Mouse (Mus musculus) MEL (cell line): ENCODE results near the gene Osbp2. TPM values are rescaled to one million over a fixed set of nuclear protein-coding genes. Genes with fewer than 3 reads are reported as not detected.

Source experiments
- DNase-seq: peaks from one replicate; pipeline ENCODE4 v3.0.0; 2011; ENCODE audit warnings: low read depth, low spot score
- H3K27ac ChIP-seq: 2 replicates; pipeline ENCODE4 v1.5.1; 2012; ENCODE audit warnings: low read depth, mild to moderate bottlenecking, control low read depth, low read length, moderate library complexity; ENCODE audit not compliant: control insufficient read depth
- H3K27me3 ChIP-seq, 2 experiments: fragments of 150-350 bp in 1 of 2; sonication (generic) in 1 of 2; 2 replicates each; pipeline ENCODE4 v1.6.1; 2012; ENCODE audit warnings: low read length in 2 of 2, mild to moderate bottlenecking in 2 of 2, improper control_type of control experiment in 1 of 2, moderate library complexity in 1 of 2; ENCODE audit not compliant: insufficient read depth in 2 of 2, control insufficient read depth in 1 of 2
- H3K36me3 ChIP-seq, 2 experiments: 2 replicates each; pipeline ENCODE4 v1.6.1; 2012 to 2014; ENCODE audit warnings: low read length in 2 of 2, improper control_type of control experiment in 1 of 2, inconsistent platforms in 1 of 2, mild to moderate bottlenecking in 1 of 2; ENCODE audit not compliant: insufficient read depth in 2 of 2, control insufficient read depth in 1 of 2
- H3K4me1 ChIP-seq, 2 experiments: fragments of 150-350 bp in 1 of 2; sonication (generic) in 1 of 2; 2 replicates each; pipeline ENCODE4 v1.6.1; 2012; ENCODE audit warnings: low read length in 2 of 2, improper control_type of control experiment in 1 of 2, mild to moderate bottlenecking in 1 of 2; ENCODE audit not compliant: insufficient read depth in 2 of 2, control insufficient read depth in 1 of 2
- H3K4me3 ChIP-seq, 2 experiments: fragments of 150-350 bp in 1 of 2; sonication (generic) in 1 of 2; 2 replicates each; pipeline ENCODE4 v1.5.1; 2012; ENCODE audit warnings: low read depth in 2 of 2, low read length in 2 of 2, mild to moderate bottlenecking in 2 of 2, moderate library complexity in 2 of 2, control low read depth in 1 of 2, improper control_type of control experiment in 1 of 2; ENCODE audit not compliant: control insufficient read depth in 1 of 2, insufficient read depth in 1 of 2
- H3K79me2 ChIP-seq: 2 replicates; pipeline ENCODE4 v1.6.1; 2012; ENCODE audit warnings: mild to moderate bottlenecking, low read length, moderate library complexity; ENCODE audit not compliant: control insufficient read depth, poor library complexity, insufficient read depth
- H3K9ac ChIP-seq: 2 replicates; pipeline ENCODE4 v1.6.1; 2012; ENCODE audit warnings: low read depth, mild to moderate bottlenecking, control low read depth, low read length, moderate library complexity; ENCODE audit not compliant: control insufficient read depth, poor library complexity, severe bottlenecking
- H3K9me3 ChIP-seq: fragments of 150-350 bp; sonication (generic); replicated peaks from 2 replicates; pipeline ENCODE4 v1.6.1; 2012; ENCODE audit warnings: mild to moderate bottlenecking, low read length, improper control_type of control experiment, moderate library complexity; ENCODE audit not compliant: insufficient read depth
- BHLHE40 ChIP-seq: IDR thresholded peaks from 2 replicates; pipeline ENCODE4 v1.6.1; 2012; ENCODE audit warnings: low read depth, mild to moderate bottlenecking, inconsistent platforms, low read length, improper control_type of control experiment, borderline replicate concordance
- CHD1 ChIP-seq: IDR thresholded peaks from 2 replicates; pipeline ENCODE4 v1.6.1; 2012; ENCODE audit warnings: low read depth, mild to moderate bottlenecking, inconsistent platforms, low read length, improper control_type of control experiment
- CHD2 ChIP-seq: IDR thresholded peaks from 2 replicates; pipeline ENCODE4 v1.6.1; 2011; ENCODE audit warnings: low read length, improper control_type of control experiment
- EP300 ChIP-seq, 2 experiments: IDR thresholded peaks; 2 replicates each; pipeline ENCODE4 v1.6.1; 2011; ENCODE audit warnings: improper control_type of control experiment in 2 of 2, low read length in 2 of 2, low read depth in 1 of 2, mild to moderate bottlenecking in 1 of 2
- ETS1 ChIP-seq: IDR thresholded peaks from 2 replicates; pipeline ENCODE4 v1.6.1; 2012; ENCODE audit warnings: low read depth, mild to moderate bottlenecking, inconsistent platforms, low read length, improper control_type of control experiment, moderate library complexity
- GABPA ChIP-seq: IDR thresholded peaks from 2 replicates; pipeline ENCODE4 v1.6.1; 2012; ENCODE audit warnings: low read depth, mild to moderate bottlenecking, inconsistent platforms, low read length, improper control_type of control experiment, moderate library complexity
- GATA1 ChIP-seq: IDR thresholded peaks from 2 replicates; pipeline ENCODE4 v1.6.1; 2011; ENCODE audit warnings: low read depth, low read length, improper control_type of control experiment
- HCFC1 ChIP-seq: IDR thresholded peaks from 2 replicates; pipeline ENCODE4 v1.6.1; 2012; ENCODE audit warnings: low read depth, mild to moderate bottlenecking, inconsistent platforms, low read length, improper control_type of control experiment, moderate library complexity
- JUND ChIP-seq: IDR thresholded peaks from 2 replicates; pipeline ENCODE4 v1.6.1; 2011; ENCODE audit warnings: low read depth, mild to moderate bottlenecking, improper control_type of control experiment, low read length
- KAT2A ChIP-seq: conservative IDR thresholded peaks from 2 replicates; pipeline ENCODE4 v1.6.1; 2012; ENCODE audit warnings: low read depth, low read length, improper control_type of control experiment, inconsistent platforms
- MAFK ChIP-seq: IDR thresholded peaks from 2 replicates; pipeline ENCODE4 v1.6.1; 2011; ENCODE audit warnings: low read depth, mild to moderate bottlenecking, low read length, improper control_type of control experiment, borderline replicate concordance
- MAX ChIP-seq: IDR thresholded peaks from 2 replicates; pipeline ENCODE4 v1.6.1; 2011; ENCODE audit warnings: low read length, improper control_type of control experiment
- MAZ ChIP-seq: IDR thresholded peaks from 2 replicates; pipeline ENCODE4 v1.6.1; 2012; ENCODE audit warnings: low read depth, mild to moderate bottlenecking, inconsistent platforms, low read length, improper control_type of control experiment
- MXI1 ChIP-seq: IDR thresholded peaks from 2 replicates; pipeline ENCODE4 v1.6.1; 2011; ENCODE audit warnings: mild to moderate bottlenecking, low read depth, low read length, improper control_type of control experiment
- MYC ChIP-seq: IDR thresholded peaks from 2 replicates; pipeline ENCODE4 v1.6.1; 2011; ENCODE audit warnings: low read depth, mild to moderate bottlenecking, low read length, improper control_type of control experiment, moderate library complexity
- NRF1 ChIP-seq: IDR thresholded peaks from 2 replicates; pipeline ENCODE4 v1.6.1; 2014; ENCODE audit warnings: low read depth, mild to moderate bottlenecking, inconsistent platforms, low read length, improper control_type of control experiment, moderate library complexity; ENCODE audit not compliant: poor library complexity, insufficient read depth, severe bottlenecking
- POLR2A ChIP-seq, 2 experiments: IDR thresholded peaks; 2 replicates each; pipeline ENCODE4 v1.6.1; 2011 to 2012; ENCODE audit warnings: low read length in 2 of 2, mild to moderate bottlenecking in 2 of 2, control low read depth in 1 of 2, improper control_type of control experiment in 1 of 2, low read depth in 1 of 2, moderate library complexity in 1 of 2; ENCODE audit not compliant: control insufficient read depth in 1 of 2, insufficient read depth in 1 of 2, poor library complexity in 1 of 2
- POLR2AphosphoS2 ChIP-seq: IDR thresholded peaks from 2 replicates; pipeline ENCODE4 v1.6.1; 2011; ENCODE audit warnings: low read length, improper control_type of control experiment
- RAD21 ChIP-seq: IDR thresholded peaks from 2 replicates; pipeline ENCODE4 v1.6.1; 2011; ENCODE audit warnings: mild to moderate bottlenecking, low read depth, low read length, improper control_type of control experiment
- RCOR1 ChIP-seq: IDR thresholded peaks from 2 replicates; pipeline ENCODE4 v1.6.1; 2012; ENCODE audit warnings: low read depth, mild to moderate bottlenecking, inconsistent platforms, low read length, improper control_type of control experiment
- SIN3A ChIP-seq: IDR thresholded peaks from 2 replicates; pipeline ENCODE4 v1.6.1; 2012; ENCODE audit warnings: low read length, improper control_type of control experiment, inconsistent platforms
- TAL1 ChIP-seq: IDR thresholded peaks from 2 replicates; pipeline ENCODE4 v1.6.1; 2012; ENCODE audit warnings: mild to moderate bottlenecking, inconsistent platforms, low read length, moderate library complexity, mixed read lengths
- TBP ChIP-seq: IDR thresholded peaks from 2 replicates; pipeline ENCODE4 v1.8.0; 2011; ENCODE audit warnings: low read depth, low read length, improper control_type of control experiment
- TCF12 ChIP-seq: IDR thresholded peaks from 2 replicates; pipeline ENCODE4 v1.6.1; 2014; ENCODE audit warnings: low read depth, mild to moderate bottlenecking, inconsistent platforms, low read length, improper control_type of control experiment, moderate library complexity
- USF1 ChIP-seq: IDR thresholded peaks from 2 replicates; pipeline ENCODE4 v1.6.1; 2014; ENCODE audit warnings: low read depth, mild to moderate bottlenecking, inconsistent platforms, low read length, improper control_type of control experiment, moderate library complexity
- polyA plus RNA-seq, 2 experiments: library from polyadenylated mRNA; stranded (reverse) in 1 of 2; unstranded in 1 of 2; fragments of >175 nt in 1 of 2; fragments of >200 nt in 1 of 2; gene quantifications; 2 replicates each; pipeline versions ENCODE4 v1.2.1 to v1.2.4; 2012; ENCODE audit warnings: low replicate concordance in 2 of 2, low read depth in 1 of 2; ENCODE audit not compliant: insufficient read length in 2 of 2, insufficient read depth in 1 of 2, missing spikeins in 1 of 2
- total RNA-seq: library from RNA; depleted of rRNA; stranded (reverse); fragments of 300-350 nt; gene quantifications from 2 replicates; pipeline ENCODE4 v1.2.3, GENCODE M21; 2012

Osbp2 gene
- total and polyA plus RNA-seq, 3 experiments = 0.04 TPM; not detected in 2

- peaks cover 3 to 17% of the 10 kb centered on the region in 2 experiments; a peak in 3 of 4 replicates for H3K4me1 ChIP-seq
- H3K4me3 ChIP-seq = no peak overlapping the region
- no peak overlapping the region for H3K27ac ChIP-seq
- H3K36me3 ChIP-seq = peaks cover 0 to 16% of the 10 kb centered on the region in 2 experiments; a peak in 2 of 4 replicates
- H3K9ac ChIP-seq = no peak overlapping the region
- no peaks in the 10 kb centered on the region for H3K9me3 ChIP-seq
- TF ChIP-seq RCOR1 (0 out of 2 replicates have a peak, but pooled peaks have one; percentile 16), JUND (no peak), BHLHE40 (no peak), ETS1 (0 out of 2 replicates have a peak, but pooled peaks have one; percentile 9), GABPA (no peak), EP300 (IDR thresholded peaks at IDR 0.05; ENCODE audit: low read depth in 1 of 2, low read length in 2 of 2) (peak in 1 of 2 experiments; percentile 60; a peak in 2 of 4 replicates), TAL1 (peak; percentile 86), GATA1 (peak; percentile 71), TCF12 (peak; percentile 75), POLR2AphosphoS2 (no peak), CHD2 (no peak)
- peak; percentile 88 for DNase-seq
- H3K27me3 ChIP-seq = peaks cover 1 to 7% of the 10 kb centered on the region in 2 experiments; a peak in 2 of 4 replicates
- H3K79me2 ChIP-seq = no peaks in the 10 kb centered on the region
Measured at GRCm38 (mm10) chr11:3887331-3887730, 23.6 kb upstream of the Osbp2 start.

DNA sequence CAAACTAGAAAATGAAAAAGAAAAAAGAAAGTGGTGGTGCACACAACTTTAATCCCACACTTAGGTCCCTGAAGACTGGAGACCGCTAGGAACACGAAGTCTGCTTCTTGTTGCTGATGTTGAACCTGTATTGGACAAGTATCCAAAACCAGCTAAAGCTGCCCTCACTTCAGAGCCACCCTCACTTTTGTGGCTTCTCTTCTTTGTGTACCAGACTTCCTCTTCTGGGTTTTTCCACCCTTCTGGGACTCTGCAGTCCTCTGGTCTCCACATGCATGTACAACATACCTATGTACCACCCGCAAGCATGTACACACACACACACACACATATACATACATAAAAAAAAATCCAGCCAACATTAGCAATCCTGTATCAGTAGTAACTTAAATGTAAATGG is 20.0 kb upstream of the Osbp2 start:
- peaks cover 3 to 17% of the 10 kb centered on the region in 2 experiments; a peak in 3 of 4 replicates for H3K4me1 ChIP-seq
- TF ChIP-seq MAZ (no peak), JUND (no peak), BHLHE40 (no peak), MYC (no peak), GATA1 (no peak), POLR2AphosphoS2 (no peak), NRF1 (no peak), MXI1 (no peak), TBP (no peak), TAL1 (no peak), CHD1 (no peak), CHD2 (no peak), HCFC1 (no peak), SIN3A (no peak), RAD21 (no peak), POLR2A (IDR thresholded peaks at IDR 0.05; ENCODE audit: control insufficient read depth in 1 of 2, insufficient read depth in 1 of 2, low read depth in 1 of 2, low read length in 2 of 2, poor library complexity in 1 of 2) (no peak), KAT2A (no peak), USF1 (no peak), MAX (no peak), MAFK (no peak)
- TF ChIP-seq, all 39 proteins: peak for 0
- no peak overlapping the region for H3K4me3 ChIP-seq
- peaks cover 6 to 10% of the 10 kb centered on the region in 2 experiments; a peak in 2 of 4 replicates for H3K27me3 ChIP-seq
- DNase-seq = peak; percentile 46
- H3K9me3 ChIP-seq = no peaks in the 10 kb centered on the region
- H3K36me3 ChIP-seq = peaks cover 0 to 16% of the 10 kb centered on the region in 2 experiments; a peak in 2 of 4 replicates
- no peak overlapping the region for H3K27ac ChIP-seq
- H3K79me2 ChIP-seq = no peaks in the 10 kb centered on the region
- H3K9ac ChIP-seq = no peak overlapping the region
